In the genomic region with DNA sequence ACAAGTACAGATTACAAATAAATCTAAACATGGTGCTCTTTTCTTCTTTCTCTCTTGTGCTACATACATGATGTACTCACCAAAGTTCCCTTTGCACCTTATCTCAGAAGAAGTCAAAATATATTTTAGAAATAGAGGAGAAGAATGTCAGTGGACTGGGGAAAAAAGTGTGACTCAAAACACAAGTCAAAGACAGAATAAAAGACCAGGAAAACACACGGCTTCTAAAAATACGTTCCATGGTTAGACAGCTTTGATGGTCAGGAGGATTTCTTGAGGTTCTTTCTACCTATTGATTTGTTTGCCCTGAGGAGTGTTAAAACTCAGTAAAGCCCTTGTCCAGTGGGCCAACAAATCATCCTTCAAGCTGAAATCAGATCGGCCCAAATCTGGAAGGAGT, we compare ENCODE assay signal across 31 mouse cellular contexts.
"Had no signal": no experiment of that assay in that cellular context is flagged by ENCODE, and none has a peak within 500 bp of the region (broad histone marks: within the 10 kb centered on the region; RNA-seq: fewer than 3 reads in every experiment).

No protein-coding gene starts in this region.

- H3K27ac ChIP-seq: left cerebral cortex, adult 2 months; limb, embryonic 10.5 days; limb, embryonic 12.5 days; limb, embryonic 13.5 days; limb, embryonic 15.5 days; liver, embryonic 12.5 days; liver, embryonic 13.5 days; liver, embryonic 14.5 days; liver, embryonic 15.5 days; lung, embryonic 15.5 days; macrophage; midbrain, embryonic 10.5 days; midbrain, embryonic 12.5 days; midbrain, embryonic 13.5 days; midbrain, embryonic 15.5 days; neural tube, embryonic 12.5 days had no signal

- H3K36me3 ChIP-seq: limb, embryonic 10.5 days; limb, embryonic 12.5 days; limb, embryonic 13.5 days; limb, embryonic 15.5 days; liver, embryonic 12.5 days; liver, embryonic 13.5 days; liver, embryonic 15.5 days; lung, embryonic 15.5 days; midbrain, embryonic 10.5 days; midbrain, embryonic 12.5 days; midbrain, embryonic 13.5 days; midbrain, embryonic 15.5 days; neural tube, embryonic 12.5 days had no signal

- ATAC-seq: liver, embryonic 12.5 days; liver, postnatal 0 days; lung, postnatal 0 days; midbrain, embryonic 13.5 days; midbrain, embryonic 15.5 days had no signal

- DNase-seq: left cerebral cortex, postnatal 4 days; liver; liver, embryonic 13.5 days; liver, postnatal 0 days; lung, adult 18-20 months; lung, adult 2 months; lung, embryonic 14.5 days; lung, postnatal 10 days; lung, postnatal 14 days; lung, postnatal 36 days; lung, postnatal 4 days; midbrain, embryonic 14.5 days had no signal

- H3K4me1 ChIP-seq: limb, embryonic 10.5 days; limb, embryonic 12.5 days; limb, embryonic 13.5 days; limb, embryonic 15.5 days; liver, embryonic 12.5 days; liver, embryonic 13.5 days; liver, embryonic 15.5 days; lung, embryonic 15.5 days; midbrain, embryonic 10.5 days; midbrain, embryonic 12.5 days; midbrain, embryonic 13.5 days; midbrain, embryonic 15.5 days; neural tube, embryonic 12.5 days had no signal

- H3K4me2 ChIP-seq: limb, embryonic 12.5 days; limb, embryonic 13.5 days; limb, embryonic 15.5 days; liver, embryonic 11.5 days; liver, embryonic 12.5 days; liver, embryonic 13.5 days; liver, embryonic 15.5 days; lung, embryonic 14.5 days; lung, embryonic 15.5 days; midbrain, embryonic 12.5 days; midbrain, embryonic 13.5 days; midbrain, embryonic 15.5 days; neural tube, embryonic 12.5 days had no signal

- H3K9me3 ChIP-seq: limb, embryonic 10.5 days; limb, embryonic 12.5 days; limb, embryonic 13.5 days; limb, embryonic 15.5 days; liver, embryonic 12.5 days; liver, embryonic 13.5 days; liver, embryonic 15.5 days; lung, embryonic 15.5 days; megakaryocyte, embryonic 14.5 days; midbrain, embryonic 10.5 days; midbrain, embryonic 12.5 days; midbrain, embryonic 13.5 days; midbrain, embryonic 15.5 days; neural tube, embryonic 12.5 days had no signal

- H3K9ac ChIP-seq: limb, embryonic 12.5 days; limb, embryonic 13.5 days; limb, embryonic 15.5 days; liver, embryonic 12.5 days; liver, embryonic 13.5 days; liver, embryonic 14.5 days; liver, embryonic 15.5 days; liver, postnatal 0 days; lung, embryonic 14.5 days; lung, embryonic 15.5 days; midbrain, embryonic 12.5 days; midbrain, embryonic 13.5 days; midbrain, embryonic 15.5 days; neural tube, embryonic 12.5 days had no signal

- H3K27me3 ChIP-seq: limb, embryonic 12.5 days; limb, embryonic 13.5 days; limb, embryonic 15.5 days; liver, embryonic 12.5 days; liver, embryonic 13.5 days; liver, embryonic 15.5 days; lung, embryonic 15.5 days; megakaryocyte, embryonic 14.5 days; midbrain, embryonic 12.5 days; midbrain, embryonic 13.5 days; midbrain, embryonic 15.5 days; neural tube, embryonic 12.5 days had no signal

- H3K4me3 ChIP-seq: left cerebral cortex, adult 2 months; limb, embryonic 10.5 days; limb, embryonic 12.5 days; limb, embryonic 13.5 days; limb, embryonic 15.5 days; liver, embryonic 12.5 days; liver, embryonic 13.5 days; liver, embryonic 15.5 days; lung, embryonic 15.5 days; megakaryocyte, embryonic 14.5 days; midbrain, embryonic 10.5 days; midbrain, embryonic 12.5 days; midbrain, embryonic 13.5 days; midbrain, embryonic 15.5 days; myocyte; neural tube, embryonic 12.5 days had no signal
